Mouse (Mus musculus) right cerebral cortex, postnatal 36 days (tissue): ENCODE measurements around the gene Rsph3b.
"Not testable (repeated sequence)": the region's sequence is repeated elsewhere in the genome, so short reads cannot be mapped to it uniquely, and the experiment has no call there.

Source experiments
- DNase-seq, 2 experiments: peaks; one replicate each; pipeline ENCODE4 v3.0.0; 2022; ENCODE audit warnings: low spot score in 2 of 2, mixed read lengths in 1 of 2

Gene Rsph3b

DNA sequence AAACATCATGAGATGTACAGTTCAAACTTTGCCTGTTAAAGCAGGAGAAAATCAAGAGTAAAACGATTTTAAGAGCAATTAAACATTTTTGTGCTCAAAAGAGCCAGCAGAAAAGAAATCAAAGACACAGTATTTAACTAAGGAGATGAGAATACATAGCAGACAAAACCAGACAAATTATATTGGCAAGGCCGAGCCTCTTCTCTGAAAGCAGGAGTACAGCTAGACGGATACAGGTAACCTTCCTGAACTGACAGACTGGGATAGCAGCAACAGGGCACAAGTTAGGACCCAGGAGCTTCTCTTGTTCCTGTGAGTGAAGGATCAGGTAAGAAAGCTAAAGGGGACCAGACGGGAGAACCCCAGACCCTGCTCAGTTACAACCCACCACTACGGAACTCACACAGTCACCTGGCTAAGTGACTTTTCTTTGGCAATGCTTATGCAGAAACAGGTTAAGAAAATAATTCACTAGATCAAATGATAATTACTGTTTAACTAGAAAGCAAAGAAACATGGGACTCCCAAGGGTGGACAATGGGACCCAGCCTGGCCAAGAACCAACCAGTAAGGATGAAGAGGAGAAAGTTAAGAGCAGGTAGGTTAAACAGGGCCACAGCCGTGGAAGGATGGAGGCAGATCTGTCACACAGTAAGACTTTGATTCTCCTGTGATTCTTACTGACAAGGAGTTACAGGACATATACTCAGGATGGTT is 11.2 kb upstream of the Rsph3b start:
- not testable (repeated sequence) for DNase-seq

DNA sequence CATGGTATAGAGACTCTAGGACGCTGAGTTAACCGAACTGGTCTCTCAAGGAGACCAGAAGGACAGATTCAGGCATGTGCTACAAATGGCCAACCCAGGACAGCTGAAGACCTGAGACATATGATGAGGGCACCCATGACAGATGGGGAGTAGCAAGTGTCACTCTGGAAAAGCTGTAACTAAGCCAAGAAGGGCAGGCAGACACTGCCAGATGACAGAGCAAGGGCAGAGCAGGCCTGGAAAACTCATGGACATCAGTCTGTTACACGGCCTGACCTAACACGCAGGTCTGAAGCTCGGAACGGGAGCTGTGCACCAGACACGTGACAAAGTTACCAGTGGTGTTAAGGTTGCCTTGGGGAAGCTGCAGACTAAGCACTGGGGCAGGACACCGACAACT is 10.4 kb upstream of the Rsph3b start:
- not testable (repeated sequence) for DNase-seq

DNA sequence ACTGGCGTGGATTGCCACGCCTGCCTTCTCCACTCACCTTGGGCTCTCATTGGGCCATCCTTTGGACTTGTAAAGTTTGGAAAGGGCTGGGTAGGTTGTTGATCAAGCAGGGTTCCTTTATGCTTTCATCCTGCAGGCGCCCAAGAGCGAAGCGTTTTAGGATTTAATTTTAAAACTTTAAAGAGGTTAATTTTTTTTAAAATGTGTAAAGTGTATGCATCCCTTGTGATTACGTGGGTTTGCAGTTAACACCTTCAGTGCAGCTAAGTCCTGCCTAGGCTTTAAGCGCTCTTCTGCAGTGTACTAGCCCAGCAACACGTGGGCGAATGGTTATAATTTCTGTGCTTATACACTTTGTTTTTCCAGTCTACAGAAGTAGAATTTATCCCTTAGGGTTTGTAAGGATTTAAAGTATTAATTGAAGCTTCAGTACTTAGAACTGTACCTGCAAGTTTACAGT is 317 bp upstream of the Rsph3b start:
- DNase-seq = not testable (repeated sequence)

DNA sequence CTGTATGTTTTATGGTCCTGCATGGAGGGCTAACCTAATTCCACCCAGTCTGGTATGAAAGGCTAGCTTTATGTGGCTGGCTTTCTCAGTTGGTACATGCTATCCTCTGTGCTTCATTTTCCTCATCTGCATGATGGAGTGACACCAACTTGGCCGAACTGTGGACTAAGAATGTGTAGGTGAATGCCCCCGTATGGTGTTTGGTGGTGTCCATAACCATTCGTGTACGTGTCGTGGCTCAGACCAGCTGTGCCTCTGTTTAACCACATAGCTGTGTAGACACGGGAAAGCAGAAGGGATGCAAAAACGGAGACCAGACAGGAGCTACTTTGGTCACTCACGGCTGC is 872 bp downstream of the Rsph3b start:
- not testable (repeated sequence) for DNase-seq

DNA sequence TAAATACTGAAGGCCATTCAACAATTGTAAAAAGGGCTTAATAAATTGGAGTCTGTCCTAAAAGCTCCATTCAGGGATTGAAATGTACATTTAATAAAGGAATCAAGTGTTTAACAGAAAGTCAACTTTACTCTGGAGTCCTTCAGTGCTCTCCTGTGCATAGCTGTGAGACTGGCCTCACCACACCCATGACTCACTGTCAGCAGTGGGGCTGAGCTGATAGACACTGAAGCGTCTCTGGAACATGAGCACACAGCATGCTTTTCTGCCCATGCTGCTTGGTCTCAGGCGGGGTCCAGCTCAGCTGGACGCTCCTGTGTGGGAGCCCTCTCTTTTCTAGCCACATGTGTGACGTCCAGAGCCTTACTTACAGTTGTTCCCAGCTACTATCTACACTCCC is 5.9 kb downstream of the Rsph3b start:
- not testable (repeated sequence) for DNase-seq

DNA sequence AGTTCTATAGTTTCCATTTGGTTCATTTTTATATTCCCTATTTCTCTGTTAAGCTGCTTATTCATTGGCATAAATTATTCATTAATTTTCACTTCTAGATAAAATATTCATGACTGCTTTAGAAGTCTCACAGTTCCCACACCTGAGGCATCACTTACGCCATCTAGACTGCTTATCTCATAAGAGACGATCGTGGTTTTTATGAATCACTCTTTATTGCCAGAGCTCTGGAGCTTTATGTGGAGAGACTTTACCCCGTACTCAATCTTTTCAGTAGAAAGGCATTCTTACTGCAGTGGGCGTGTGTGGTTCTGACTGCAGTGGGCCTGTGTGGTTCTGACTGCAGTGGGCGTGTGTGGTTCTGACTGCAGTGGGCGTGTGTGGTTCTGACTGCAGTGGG is 16.9 kb downstream of the Rsph3b start:
- DNase-seq = not testable (repeated sequence)

DNA sequence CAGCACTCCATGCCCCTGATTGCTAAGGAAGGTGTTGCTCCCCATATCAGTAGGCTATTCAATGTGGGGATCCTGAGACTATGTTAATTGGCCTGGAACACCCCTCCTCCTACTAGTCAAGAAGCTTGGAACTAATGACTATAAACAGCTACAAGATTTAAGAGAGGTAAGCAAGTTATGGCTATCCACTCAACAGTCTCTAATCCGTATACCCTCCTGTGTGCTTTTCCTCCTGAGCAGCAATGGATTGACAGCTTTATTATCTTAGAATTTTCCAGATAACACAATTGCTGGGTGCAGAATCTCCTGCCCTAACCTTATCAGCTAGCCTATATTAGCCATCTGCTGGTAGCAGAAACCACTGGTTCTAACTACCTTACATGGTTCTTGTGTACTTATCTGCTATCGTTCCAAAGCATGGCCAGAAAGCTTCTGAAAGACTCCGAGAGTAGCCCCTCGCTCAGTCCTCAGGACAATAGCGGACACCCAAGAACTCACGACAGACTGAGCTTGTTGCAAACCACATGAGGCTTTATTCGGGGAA is 28.1 kb downstream of the Rsph3b start:
- DNase-seq = not testable (repeated sequence)

DNA sequence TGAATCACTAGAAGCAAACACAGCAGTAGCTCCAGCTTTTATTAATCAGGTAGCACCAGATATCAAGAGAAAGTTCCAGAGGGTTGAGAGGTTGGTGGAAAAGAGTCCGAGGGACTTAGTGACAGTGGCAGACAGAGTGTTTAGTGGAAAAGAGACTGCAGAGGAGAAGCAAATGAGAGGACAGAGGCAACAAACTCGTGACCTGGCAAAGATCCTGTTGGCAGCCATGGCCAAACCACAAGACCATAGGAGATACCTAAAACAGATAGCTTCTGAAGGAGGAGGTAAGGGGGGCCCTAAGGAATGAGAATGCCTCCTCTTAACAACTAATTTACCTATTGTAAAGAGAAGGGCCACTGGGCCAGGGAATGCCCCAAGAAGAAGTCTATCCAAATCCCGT is 29.1 kb downstream of the Rsph3b start:
- not testable (repeated sequence) for DNase-seq

DNA sequence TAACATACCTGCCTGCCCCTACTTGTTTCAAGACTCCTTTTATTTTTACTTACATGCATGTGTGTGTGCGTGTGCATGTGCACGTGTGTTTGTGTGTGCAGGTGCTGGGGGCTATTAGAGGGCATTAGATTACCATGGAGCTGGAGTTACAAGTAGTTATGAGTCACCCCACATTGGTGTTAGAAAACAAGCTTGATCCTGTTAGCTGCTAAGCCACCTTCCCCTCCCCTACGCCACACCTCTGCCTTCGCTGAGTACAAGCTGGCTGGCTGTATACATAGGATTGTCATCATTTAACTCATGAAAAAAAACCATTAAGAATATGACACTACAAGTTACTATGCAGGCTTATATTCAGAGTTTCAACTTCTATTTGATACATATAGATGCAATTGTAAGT is 33.2 kb downstream of the Rsph3b start:
- not testable (repeated sequence) for DNase-seq

DNA sequence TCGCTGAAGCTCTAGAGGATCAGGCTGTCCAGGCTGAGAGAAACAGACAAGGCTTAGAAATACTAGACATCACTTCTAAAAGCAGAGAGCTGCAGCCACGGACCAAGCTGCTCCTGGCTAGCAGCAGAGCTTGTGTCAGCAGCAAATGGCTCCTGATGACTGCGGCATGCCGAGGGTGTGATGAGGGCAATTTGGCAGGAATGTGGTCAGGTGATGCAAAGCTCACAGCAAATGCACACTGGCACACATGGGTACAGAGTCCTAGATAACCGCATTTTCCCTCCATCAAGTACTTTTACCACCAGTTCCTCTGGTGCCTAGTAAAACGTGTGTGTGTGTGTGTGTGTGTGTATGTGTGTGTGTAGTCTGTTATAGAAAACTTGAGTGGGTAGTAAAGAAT is 34.4 kb downstream of the Rsph3b start:
- DNase-seq = not testable (repeated sequence)

DNA sequence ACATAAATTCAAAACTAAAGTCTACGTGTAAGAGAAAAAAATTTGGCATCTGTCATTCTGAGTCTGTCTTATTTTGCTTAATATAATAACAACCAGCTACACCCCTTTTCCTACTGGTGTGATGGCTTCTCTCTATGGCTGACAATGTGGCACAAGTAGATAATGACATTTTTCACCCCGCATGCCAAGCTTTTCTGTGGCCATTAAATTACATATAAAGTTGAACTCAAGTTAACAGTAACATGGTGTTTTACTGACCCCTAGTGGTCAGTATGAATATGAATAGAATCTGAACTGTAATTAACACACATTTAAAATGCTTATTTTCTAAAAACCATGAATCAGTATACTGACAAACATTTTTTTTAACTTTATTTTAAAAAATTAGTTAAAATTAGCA is 48.1 kb downstream of the Rsph3b start:
- not testable (repeated sequence) for DNase-seq

DNA sequence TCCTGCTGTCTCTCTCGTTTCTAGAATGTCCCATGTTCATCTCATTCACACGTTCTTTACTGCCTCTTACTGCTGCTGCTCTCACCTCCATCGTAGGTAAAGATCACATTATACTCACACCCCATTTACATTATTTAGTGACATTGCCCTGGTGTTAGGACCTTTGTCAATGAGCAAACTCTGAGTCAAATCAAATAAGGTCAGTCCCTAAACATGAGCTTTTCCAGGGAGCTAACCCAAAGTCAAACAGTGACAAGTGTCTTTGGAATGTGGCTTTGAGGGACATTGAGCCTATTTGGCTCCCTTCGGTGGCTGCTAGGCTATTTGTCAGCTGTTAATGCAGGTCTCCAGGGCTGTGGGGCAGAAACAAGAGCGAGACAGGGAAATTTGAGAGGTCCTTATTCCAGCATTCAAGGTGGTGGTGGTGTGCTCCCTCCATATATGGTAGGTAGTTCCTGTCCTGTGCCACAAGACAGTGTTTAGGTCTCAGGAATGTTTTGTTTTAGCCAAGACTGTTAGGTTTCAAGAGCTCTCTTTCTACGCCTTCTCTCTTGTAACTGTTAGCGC is 50.4 kb downstream of the Rsph3b start:
- not testable (repeated sequence) for DNase-seq

DNA sequence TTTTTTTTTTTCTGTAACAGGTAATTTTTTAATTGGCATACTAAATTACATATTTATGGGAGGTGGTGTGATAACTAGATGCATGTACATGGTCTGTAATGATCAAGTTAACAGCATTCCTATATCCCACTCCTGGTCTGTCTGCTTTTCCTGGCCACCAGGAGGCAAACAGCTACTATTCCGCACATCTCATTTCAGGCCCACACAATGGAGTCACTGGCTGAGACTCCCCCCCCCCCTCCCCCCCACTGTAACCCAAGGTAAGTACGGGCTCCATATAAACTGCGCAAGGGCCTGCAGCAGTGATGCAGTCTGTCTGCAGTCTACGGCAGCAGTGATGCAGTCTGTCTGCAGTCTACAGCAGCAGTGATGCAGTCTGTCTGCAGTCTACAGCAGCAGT is 51.7 kb downstream of the Rsph3b start:
- DNase-seq = no peak

DNA sequence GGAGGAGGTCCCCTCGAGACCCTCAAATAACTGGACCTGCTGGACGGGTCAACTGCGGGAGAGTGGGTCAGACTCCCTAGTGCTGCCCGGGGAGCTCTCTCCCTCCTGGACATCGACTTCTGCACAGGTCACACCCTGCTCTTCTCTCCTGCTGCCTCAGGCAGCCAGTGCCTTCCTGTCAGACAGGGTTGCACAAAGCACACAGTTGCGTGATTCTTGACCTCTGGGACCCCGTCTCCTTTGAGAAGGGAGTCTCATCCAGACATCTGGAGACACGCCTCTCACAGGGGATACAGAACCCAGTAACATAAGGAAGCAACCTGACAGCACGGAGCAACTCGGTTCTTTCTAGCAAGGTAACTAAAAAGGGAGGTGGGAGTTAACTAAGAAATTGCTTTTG is 55.1 kb downstream of the Rsph3b start:
- DNase-seq = no peak

DNA sequence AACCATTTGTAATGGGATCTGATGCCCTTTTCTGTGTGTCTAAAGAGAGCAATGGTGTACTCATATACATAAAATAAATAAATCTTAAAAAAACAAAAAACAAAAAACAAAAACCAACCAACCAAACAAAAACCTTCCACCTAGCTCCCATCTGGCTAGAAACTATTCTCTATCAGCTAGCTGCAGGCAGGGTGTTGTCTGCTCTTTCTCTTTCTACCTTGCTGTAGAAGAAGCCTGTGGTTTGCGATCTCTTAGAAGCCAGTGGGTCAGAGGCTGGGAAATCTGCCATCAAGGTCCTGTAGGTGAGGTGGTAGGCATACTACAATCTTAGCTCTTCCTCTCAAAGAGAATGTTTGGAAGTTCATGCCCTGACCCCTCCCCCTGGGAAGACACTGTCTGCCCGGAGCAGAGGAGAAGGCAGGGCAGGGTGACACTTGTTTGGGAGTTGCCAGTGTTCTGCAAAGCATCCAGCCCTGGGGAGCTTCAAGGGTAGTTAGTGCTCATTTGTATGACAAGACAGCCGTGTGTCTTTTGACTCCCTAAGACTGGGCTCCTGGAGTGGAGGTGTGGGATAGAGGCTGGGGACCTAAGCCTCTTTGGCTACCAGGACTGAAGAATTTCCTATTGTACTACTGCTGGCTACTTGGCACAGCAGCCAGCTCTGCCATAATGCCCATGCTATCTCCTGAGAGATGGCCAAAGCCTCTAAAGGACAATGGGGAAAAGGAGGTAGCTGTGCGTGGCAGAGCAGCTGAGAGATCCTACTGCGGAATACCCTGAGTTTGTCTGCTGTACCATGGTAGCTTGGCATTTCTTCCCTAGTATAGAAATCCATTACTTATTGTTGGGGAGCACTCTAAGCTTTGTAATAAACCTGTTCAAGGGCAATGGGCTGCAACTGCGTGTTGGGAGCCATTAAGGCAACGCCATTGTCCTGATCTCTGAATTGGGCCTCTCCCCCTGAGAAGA is 56.2 kb downstream of the Rsph3b start:
- no peak for DNase-seq

DNA sequence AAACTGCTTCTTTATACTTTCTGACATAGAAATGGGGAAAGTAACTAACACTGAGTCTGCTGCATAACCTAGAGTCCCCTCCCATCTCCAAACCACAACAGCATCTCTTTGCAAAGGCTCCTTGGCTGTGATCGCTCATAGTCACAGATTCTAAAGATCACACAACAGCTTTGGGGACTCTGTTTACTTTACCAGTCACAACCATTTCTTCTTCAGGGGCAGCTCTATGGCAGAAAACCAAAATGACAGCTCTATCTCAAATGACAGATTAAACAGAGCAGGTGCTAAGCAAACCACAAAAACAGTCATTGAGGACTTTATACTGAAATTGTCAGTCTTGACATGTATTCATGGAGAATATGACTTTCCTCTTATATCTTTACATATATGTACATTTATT is 62.0 kb downstream of the Rsph3b start:
- no peak for DNase-seq

DNA sequence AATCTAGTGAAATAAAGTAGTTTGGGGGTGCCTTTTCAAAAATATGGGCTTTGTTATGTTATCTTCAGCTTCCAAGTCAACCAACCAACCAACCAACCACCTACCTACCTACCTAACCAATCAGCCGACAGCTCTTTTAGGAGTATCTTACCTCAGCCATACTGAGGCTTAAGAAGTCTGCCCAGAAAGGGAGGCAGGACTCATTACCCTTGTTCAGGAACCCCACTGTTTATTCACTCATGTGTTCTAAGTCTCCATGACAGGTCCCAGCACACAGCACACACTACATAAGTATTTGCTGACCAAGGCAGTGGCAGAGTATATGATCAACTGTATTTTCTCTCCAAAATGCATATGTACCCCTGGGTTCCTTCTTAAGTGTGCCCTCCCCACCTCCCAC is 64.0 kb downstream of the Rsph3b start:
- DNase-seq = no peak

DNA sequence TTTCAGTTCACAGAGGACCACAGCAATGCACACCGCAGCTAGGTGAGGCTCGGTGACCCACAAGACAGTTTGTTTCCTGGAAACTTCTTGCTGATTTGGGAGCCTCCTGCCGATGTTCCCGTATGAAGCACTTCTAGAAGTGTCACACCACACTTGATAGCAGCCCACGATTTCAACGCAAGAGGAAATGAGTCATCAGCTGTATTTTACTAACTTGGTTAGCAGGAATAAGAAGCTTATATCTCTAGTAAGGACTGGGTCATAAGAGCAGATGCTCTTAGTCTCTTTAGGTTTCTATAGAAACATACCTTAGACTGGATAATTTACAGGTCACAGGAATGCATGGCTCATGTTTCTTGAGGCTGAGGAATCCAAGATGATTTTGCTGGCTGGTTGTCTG is 67.2 kb downstream of the Rsph3b start:
- no peak for DNase-seq

DNA sequence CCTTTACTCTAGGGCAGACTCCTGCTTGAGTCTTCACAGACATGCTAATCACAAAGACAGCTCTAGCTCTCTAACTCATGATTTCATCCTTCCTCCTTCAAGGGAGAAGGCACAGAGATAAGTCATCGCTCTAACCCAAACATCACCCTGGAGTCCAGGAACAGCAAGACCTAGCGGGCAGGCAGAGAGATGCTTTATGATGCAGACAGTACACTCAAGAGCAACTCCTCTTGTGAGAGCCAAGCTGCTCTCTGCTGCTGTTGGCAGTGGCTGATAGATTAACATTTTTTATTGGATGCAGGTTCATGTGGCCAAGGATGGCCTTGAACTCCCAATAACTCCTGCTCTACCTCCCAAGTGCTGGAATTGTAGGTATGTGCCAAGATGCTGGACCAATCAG is 77.1 kb downstream of the Rsph3b start:
- no peak for DNase-seq

DNA sequence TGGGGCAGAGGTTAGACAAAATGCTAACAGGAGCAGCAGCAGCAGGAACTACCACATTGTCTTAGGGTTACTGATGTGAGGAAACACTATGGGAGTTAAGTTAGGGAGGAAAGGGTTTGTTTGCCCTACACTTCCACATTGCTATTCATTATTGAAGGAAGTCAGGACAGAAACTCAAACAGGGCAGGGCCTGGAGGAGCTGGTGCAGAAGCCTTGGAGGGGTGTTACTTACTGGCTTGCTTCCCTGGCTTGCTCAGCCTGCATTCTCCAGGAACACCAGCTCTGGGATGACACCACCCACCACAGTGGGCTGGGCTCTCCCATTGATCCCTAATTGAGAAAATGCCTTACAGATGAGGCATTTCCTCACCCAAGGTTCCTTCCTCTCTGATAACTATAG is 79.7 kb downstream of the Rsph3b start:
- no peak for DNase-seq

DNA sequence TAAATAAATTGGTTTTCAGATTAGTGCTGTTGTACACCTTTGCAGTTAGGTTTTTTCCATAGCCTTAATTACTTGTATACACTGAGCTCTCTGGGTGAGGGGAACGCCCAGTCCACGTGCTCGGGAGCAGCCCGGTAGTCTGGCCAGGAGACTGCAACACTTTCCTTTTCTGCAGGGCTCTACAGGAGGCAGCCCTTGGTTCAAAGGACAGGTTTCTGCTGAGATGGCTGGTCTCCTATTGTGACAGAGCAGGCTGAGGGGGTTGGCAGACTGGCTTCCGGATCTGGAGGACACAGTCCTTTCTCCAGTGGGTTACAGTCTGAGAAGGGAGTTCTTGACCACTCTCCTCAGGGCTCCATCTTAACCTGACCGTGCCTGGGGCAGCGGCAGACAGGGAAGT is 80.7 kb downstream of the Rsph3b start:
- DNase-seq = no peak

DNA sequence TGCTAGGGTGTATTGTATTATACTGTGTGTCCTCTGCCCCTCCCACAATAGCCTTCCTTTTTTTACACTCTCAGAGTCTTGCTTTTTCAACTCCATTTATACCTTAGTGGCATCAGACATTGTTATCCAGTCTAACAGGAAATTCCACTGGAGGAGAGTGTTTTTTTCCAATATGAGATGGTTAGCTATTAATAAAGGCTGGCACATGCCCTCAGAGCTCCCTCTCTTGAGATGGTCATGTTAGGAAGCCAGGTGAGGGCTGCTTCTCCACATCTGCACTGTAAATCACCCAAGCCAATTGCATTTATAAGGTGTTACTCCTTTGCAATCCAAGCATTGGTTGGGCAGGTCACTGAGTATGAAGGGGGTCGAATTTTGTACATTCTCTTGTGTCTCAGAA is 81.9 kb downstream of the Rsph3b start:
- no peak for DNase-seq
